Mouse (Mus musculus) ES-Bruce4 (cell line): ENCODE data around the gene Fig4. TPM values are rescaled to one million over a fixed set of nuclear protein-coding genes. Genes with fewer than 3 reads are reported as not detected.

Source experiments
- H3K27ac ChIP-seq: 2 replicates; pipeline ENCODE4 v1.5.1; 2012; ENCODE audit warnings: low read length, inconsistent platforms; ENCODE audit not compliant: insufficient read depth
- H3K27me3 ChIP-seq: 2 replicates; pipeline ENCODE4 v1.6.1; 2012; ENCODE audit warnings: mild to moderate bottlenecking, low read length, inconsistent platforms; ENCODE audit not compliant: control insufficient read depth, poor library complexity, insufficient read depth, severe bottlenecking
- H3K36me3 ChIP-seq: 2 replicates; pipeline ENCODE4 v1.6.1; 2012; ENCODE audit warnings: inconsistent platforms, mild to moderate bottlenecking, low read length, moderate library complexity; ENCODE audit not compliant: control insufficient read depth, poor library complexity, insufficient read depth, severe bottlenecking
- H3K4me1 ChIP-seq: one replicate; pipeline ENCODE4 v1.8.1; 2011; ENCODE audit warnings: low read length; ENCODE audit not compliant: control insufficient read depth, insufficient read depth
- H3K4me3 ChIP-seq: 2 replicates; pipeline ENCODE4 v1.5.1; 2011; ENCODE audit warnings: low read depth, mild to moderate bottlenecking, low read length
- H3K9ac ChIP-seq: 2 replicates; pipeline ENCODE4 v1.6.1; 2012; ENCODE audit warnings: low read depth, mild to moderate bottlenecking, inconsistent platforms; ENCODE audit not compliant: poor library complexity, severe bottlenecking
- H3K9me3 ChIP-seq: replicated peaks from 2 replicates; pipeline ENCODE4 v1.6.1; 2012; ENCODE audit warnings: mild to moderate bottlenecking, low read length, inconsistent platforms; ENCODE audit not compliant: control insufficient read depth, poor library complexity, insufficient read depth, severe bottlenecking
- CTCF ChIP-seq: IDR thresholded peaks from one replicate; pipeline ENCODE4 v1.8.1; 2011; ENCODE audit warnings: low read depth, low read length
- EP300 ChIP-seq: IDR thresholded peaks from 2 replicates; pipeline ENCODE4 v1.6.1; 2011; ENCODE audit warnings: low read depth, low read length; ENCODE audit not compliant: insufficient read depth
- POLR2A ChIP-seq: IDR thresholded peaks from one replicate; pipeline ENCODE4 v1.8.1; 2011; ENCODE audit warnings: low read length; ENCODE audit not compliant: insufficient read depth
- polyA plus RNA-seq: library from polyadenylated mRNA; stranded (reverse); fragments of >200 nt; gene quantifications from 2 replicates; pipeline ENCODE4 v1.2.4, GENCODE M21; 2011; ENCODE audit warnings: low read depth; ENCODE audit not compliant: missing spikeins, insufficient read depth, insufficient read length

Gene Fig4
- polyA plus RNA-seq, 1 experiment = 23.6 TPM

- TF ChIP-seq EP300 = no peak
- TF ChIP-seq POLR2A = no peak
- TF ChIP-seq CTCF = no peak
- Histone ChIP-seq H3K4me1 (no peaks in the 10 kb centered on the region), H3K27ac (no peak overlapping the region), H3K9me3 (no peaks in the 10 kb centered on the region), H3K4me3 (no peak overlapping the region), H3K27me3 (no peaks in the 10 kb centered on the region), H3K36me3 (no peaks in the 10 kb centered on the region), H3K9ac (no peak overlapping the region)
Measured at GRCm38 (mm10) chr10:41204637-41205315, 98.3 kb downstream of the Fig4 start.

- Histone ChIP-seq H3K4me1 (no peaks in the 10 kb centered on the region), H3K27ac (no peak overlapping the region), H3K27me3 (no peaks in the 10 kb centered on the region), H3K9ac (no peak overlapping the region), H3K36me3 (no peaks in the 10 kb centered on the region), H3K9me3 (no peaks in the 10 kb centered on the region), H3K4me3 (no peak overlapping the region)
- TF ChIP-seq POLR2A (no peak), EP300 (no peak), CTCF (no peak)
Measured at GRCm38 (mm10) chr10:41204191-41204590, 98.9 kb downstream of the Fig4 start.

- Histone ChIP-seq H3K4me3 (no peak overlapping the region), H3K27me3 (no peaks in the 10 kb centered on the region)
- TF ChIP-seq EP300 (no peak), CTCF (no peak), POLR2A (no peak)
Measured at GRCm38 (mm10) chr10:41198719-41199118, 104.3 kb downstream of the Fig4 start.

DNA sequence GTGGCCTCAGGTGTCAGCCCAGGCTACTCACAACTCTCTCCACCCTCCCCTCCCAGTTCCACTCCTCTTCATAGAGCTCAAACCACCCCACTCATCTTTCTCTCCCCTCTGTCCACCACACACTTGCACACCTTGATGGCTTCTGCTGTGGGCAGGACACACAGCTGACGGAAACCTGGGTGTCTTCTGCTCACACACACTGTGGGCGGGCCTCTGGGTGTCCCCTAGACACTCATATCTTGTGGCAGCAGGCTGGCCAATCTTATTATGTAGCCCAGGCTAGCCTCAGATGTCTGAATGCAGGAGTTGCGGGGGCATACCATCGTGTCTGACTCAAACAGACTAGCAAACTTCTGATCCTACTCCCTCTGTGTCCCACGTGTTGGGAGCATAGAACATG is 105.3 kb downstream of the Fig4 start:
- H3K9me3 ChIP-seq = no peaks in the 10 kb centered on the region
- H3K4me1 ChIP-seq = no peaks in the 10 kb centered on the region
- no peak for TF ChIP-seq CTCF
- TF ChIP-seq EP300 = no peak
- TF ChIP-seq POLR2A = no peak
- no peak overlapping the region for H3K27ac ChIP-seq
- H3K9ac ChIP-seq = no peak overlapping the region
- no peaks in the 10 kb centered on the region for H3K27me3 ChIP-seq
- H3K4me3 ChIP-seq = no peak overlapping the region
- H3K36me3 ChIP-seq = no peaks in the 10 kb centered on the region

More at GRCm38 (mm10) chr10:41198719-41199118, 104.3 kb downstream of the Fig4 start:
- Histone ChIP-seq H3K36me3 (no peaks in the 10 kb centered on the region), H3K4me1 (no peaks in the 10 kb centered on the region), H3K9ac (no peak overlapping the region), H3K27ac (no peak overlapping the region), H3K9me3 (no peaks in the 10 kb centered on the region)

GRCm38 (mm10) chr10:41196295-41196694 is 106.8 kb downstream of the Fig4 start:
- H3K9ac ChIP-seq = no peak overlapping the region
- no peaks in the 10 kb centered on the region for H3K4me1 ChIP-seq
- no peak overlapping the region for H3K27ac ChIP-seq
- H3K36me3 ChIP-seq = no peaks in the 10 kb centered on the region
- H3K9me3 ChIP-seq = no peaks in the 10 kb centered on the region
- TF ChIP-seq EP300 (no peak), POLR2A (no peak), CTCF (no peak)
- no peak overlapping the region for H3K4me3 ChIP-seq
- H3K27me3 ChIP-seq = no peaks in the 10 kb centered on the region

DNA sequence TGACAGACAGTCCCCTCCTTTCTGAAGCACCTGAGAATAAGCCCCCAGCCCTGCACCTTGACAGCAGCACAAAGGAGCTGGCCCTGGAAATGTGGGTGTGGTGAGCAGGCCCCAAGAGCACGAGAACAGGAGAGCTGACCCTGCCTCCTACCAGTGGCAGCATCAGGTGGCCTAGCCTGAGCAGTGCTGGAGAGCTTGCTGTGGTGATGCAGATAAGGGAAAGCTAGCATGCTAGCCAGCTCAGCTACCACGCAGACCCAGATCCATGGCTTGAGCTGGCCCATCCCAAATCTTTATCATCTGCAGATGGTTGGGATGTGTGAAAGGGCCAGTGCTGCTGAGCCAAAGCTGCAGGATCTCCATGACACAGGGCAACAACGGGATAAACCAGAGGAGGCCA is 113.7 kb downstream of the Fig4 start:
- H3K9ac ChIP-seq = no peak overlapping the region
- H3K27ac ChIP-seq = no peak overlapping the region
- no peaks in the 10 kb centered on the region for H3K27me3 ChIP-seq
- TF ChIP-seq POLR2A = no peak
- TF ChIP-seq EP300 = no peak
- no peak for TF ChIP-seq CTCF
- peaks cover 2% of the 10 kb centered on the region; the same call in 1 of the 2 replicates for H3K36me3 ChIP-seq
- H3K4me3 ChIP-seq = no peak overlapping the region
- no peaks in the 10 kb centered on the region for H3K9me3 ChIP-seq
- no peaks in the 10 kb centered on the region for H3K4me1 ChIP-seq
